Mouse (Mus musculus) lung, adult 10 weeks (tissue): Measurements from ENCODE around the gene Hoxd13. TPM values are rescaled to one million over a fixed set of nuclear protein-coding genes. Genes with fewer than 3 reads are reported as not detected.

Source experiments
- polyA plus RNA-seq: library from polyadenylated mRNA; stranded (reverse); fragments of 350-450 nt; fragmentation: Illumina TruSeq; extraction: RNeasy Lipid Tissue Mini Kit (QIAGEN cat#74804); gene quantifications from one replicate; pipeline ENCODE4 v1.2.3, GENCODE M21; 2014; ENCODE audit warnings: low read depth, low replicate concordance; ENCODE audit not compliant: insufficient read depth

Gene Hoxd13
- not detected for polyA plus RNA-seq

DNA sequence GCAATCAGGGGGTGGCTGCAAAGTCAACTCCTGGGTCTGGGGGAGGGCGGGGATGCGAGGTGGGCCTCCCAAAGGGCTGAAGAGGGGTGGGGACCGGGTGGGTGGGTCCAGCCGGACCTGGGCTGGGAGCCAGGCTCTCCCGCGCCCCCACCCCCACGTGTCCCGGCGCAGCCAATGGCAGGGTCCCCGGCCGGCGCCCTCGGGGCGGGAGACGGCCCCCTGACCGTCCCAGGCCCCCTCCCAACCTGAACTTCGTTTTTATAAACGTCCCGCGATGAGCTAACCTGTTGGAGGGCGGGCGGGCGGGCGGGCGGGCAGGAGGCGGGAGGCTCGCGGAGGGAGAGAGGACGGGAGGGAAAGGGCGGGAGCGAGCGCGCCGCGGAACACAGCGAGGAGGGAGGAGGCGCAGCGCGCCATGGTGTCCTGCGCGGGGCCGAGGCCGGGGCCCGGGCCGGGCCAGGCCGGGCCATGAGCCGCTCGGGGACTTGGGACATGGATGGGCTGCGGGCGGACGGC is at the start of gene Hoxd13:
Hoxd13 (plus strand) TSS at position 469 of the 516 bp plus-strand sequence.

DNA sequence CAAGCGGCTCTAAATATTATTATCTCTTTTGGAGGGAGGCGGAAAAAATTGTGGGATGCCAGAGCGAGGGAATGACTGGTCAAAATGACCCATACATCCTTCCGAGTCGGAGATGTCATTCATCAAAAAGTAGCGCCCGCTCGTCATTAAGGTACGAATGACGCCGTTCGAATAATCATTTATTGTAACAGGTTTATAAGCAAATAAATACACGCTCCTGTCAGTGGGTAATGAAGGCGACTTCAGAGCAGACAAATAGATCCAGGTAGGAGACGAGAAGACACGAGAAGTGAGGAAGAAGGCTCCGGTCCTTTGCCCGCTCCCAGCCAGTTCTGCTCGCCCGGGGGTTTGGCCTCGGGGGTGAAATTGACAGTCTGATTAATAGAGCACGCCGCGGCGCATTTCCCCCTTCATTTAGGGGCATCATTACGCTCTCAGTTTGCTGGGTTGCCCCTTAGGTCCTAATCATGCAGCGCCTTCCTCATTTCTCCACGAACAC is 8.6 kb upstream of the Hoxd13 start, which contains the start of gene Evx2:
Evx2 (minus strand) TSS at position 51 of the 499 bp plus-strand sequence.

DNA sequence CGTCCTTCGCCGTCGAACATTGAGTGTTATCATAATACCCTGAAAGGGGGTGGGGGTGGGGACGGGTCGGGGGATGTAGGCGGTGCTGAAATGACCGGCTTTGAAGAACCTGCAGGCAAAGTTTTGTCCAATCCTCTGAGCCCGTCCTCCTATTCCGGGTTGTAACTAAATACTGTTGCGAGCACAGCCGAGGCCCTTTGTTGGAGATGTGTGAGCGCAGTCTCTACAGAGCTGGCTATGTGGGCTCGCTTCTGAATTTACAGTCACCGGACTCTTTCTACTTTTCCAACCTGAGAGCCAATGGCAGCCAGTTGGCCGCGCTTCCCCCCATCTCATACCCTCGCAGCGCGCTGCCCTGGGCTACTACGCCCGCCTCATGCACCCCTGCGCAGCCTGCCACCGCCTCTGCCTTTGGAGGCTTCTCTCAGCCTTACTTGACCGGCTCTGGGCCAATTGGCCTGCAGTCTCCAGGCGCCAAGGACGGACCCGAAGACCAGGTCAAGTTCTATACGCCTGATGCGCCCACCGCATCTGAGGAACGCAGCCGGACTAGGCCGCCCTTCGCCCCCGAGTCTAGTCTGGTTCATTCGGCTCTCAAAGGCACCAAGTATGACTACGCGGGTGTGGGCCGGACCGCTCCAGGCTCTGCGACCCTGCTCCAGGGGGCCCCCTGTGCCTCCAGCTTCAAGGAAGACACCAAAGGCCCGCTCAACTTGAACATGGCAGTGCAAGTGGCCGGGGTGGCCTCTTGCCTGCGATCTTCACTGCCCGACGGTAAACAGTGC is 7.0 kb downstream of the Hoxd13 start, which contains the start of gene Hoxd12:
Hoxd12 (plus strand) TSS at position 133 of the 785 bp plus-strand sequence.

DNA sequence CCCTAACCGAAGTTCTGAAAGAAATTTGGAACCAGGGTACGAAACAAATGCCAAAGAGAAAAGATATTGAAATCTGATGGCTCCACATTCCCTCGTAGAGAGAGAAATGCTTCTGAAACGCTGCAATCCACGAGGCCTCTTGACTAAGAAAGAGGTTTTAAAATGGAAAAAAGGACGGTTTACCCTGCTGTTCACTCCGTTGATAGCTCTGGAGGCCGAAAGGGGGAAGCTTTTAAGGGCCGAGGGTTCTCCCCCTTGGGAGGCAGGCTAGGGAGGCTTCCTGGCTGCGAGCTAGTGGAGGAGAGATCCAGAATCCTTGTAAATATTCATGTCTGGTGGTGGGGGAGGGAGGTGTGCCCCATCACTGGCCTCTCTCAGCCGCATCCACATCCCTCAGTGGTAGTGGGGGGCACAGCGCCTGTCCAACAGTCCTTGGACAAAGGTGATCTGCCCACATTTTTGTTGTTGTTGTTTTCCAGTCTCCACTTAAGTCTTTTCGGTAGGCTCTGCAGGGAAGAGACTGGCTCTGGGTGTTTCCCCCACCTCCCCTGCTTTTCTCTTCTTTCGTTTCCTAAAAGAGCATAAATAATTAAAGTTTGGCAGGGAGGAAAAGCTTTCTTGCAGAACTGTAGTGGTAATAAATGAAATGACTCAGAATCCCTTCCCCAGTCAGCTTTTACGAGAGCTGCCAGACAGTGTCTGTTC is 10.9 kb downstream of the Hoxd13 start, which contains the start of gene Hoxd11:
Hoxd11 (plus strand) TSS at position 667 of the 705 bp plus-strand sequence.

DNA sequence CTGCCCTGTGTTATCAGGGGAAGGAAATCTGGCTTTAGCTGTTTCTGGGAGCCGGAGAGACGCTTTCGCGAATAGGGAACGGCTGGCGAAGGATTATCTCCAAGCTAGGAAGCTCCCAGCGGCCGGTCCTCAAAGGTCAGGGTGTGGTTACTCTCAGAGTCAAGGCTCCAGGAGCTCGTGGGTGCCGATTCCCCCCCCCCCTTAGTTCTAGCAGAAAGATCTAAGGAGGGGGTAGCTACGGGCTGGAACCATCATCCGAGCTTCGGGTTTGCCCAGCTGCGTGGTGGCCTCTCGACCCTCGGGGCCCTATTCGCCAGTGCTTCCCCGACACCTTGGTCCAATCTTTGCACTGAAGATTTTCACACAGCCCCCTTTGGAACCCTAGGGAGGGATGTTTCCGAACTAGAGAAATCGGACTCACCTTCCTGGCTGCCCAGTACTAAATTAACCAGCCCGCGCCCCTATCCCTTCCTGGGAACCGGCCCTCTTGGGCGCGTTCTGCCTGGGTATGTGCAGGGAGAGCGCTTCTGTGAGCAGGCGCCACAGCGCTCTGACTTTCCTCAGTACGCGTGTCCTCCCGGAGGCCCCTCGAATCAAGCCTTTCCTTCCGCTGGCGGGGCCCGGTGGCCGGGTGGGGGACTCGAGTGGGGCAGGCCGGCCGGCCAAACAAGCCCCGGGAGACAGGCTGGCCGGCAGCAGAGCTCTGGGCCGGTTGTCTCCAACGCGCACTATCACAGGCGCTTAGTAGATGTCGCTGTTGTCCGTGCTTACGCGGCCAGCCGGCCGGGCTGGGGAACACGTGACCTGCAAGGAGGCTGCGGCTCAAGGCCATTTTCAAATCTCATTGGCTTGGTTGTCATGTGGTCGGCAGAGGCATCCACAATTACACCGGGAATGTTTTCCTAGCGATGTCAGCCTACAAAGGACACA is 23.2 kb downstream of the Hoxd13 start, which contains the start of gene Hoxd10:
Hoxd10 (plus strand) TSS at position 903 of the 930 bp plus-strand sequence.

GRCm38 (mm10) chr2:74697567-74698121 is 29.5 kb downstream of the Hoxd13 start, which contains the start of gene Hoxd9:
Hoxd9 (plus strand) TSS chr2:74697727.

DNA sequence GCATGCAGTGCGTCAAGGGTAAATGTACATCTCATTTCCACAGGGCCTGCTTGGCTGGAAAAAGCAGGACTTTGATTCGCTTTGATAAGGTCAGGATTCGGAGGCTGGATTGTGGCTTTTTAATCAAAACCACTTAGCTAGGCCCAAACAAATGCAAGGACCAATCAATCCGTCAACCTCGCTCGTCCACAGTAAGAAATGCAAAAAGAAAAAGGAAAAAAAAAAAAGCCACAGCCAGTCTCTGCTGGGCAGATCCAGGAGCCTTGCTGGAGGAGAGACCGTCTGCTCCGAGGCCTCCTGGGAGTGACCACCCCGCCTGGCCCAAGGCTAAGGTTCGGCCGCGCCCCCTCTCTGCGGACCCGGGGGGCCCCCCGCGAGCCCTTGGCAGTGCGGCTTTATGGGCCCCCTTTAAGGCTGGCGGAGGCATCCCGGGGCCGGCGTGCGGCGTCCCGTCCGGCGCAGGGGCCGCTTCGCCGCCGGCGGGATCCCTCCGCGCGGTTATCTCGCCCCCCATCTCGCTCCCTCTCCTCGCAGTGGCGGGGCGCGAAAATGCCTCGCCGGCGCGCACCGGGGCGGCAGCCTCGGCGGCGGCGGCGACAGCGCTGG is 36.4 kb downstream of the Hoxd13 start, which contains the start of gene Hoxd8:
Hoxd8 (plus strand) TSS at position 223 of the 606 bp plus-strand sequence.

GRCm38 (mm10) chr2:74711721-74712621 is 43.9 kb downstream of the Hoxd13 start, which contains the start of the genes Hoxd3 and Hoxd4:
Hoxd3 (plus strand) TSS chr2:74711927.
Hoxd4 (plus strand) TSS chr2:74711929.

Other genes starting within 250 kb of the Hoxd13 start
- gene Lnpk, start 88.9 kb upstream of the Hoxd13 start, polyA plus RNA-seq, result 4.3 TPM
- gene Evx2, start 8.8 kb upstream of the Hoxd13 start, polyA plus RNA-seq, result not detected
- not detected for gene Hoxd12, start 6.7 kb downstream of the Hoxd13 start, polyA plus RNA-seq
- not detected for gene Hoxd11, start 11.2 kb downstream of the Hoxd13 start, polyA plus RNA-seq
- gene Hoxd10, start 23.6 kb downstream of the Hoxd13 start, polyA plus RNA-seq, result not detected
- 0.21 TPM for gene Hoxd9, start 29.4 kb downstream of the Hoxd13 start, polyA plus RNA-seq
- 0.48 TPM for gene Hoxd8, start 36.3 kb downstream of the Hoxd13 start, polyA plus RNA-seq
- not detected for gene Hoxd3, start 43.6 kb downstream of the Hoxd13 start, polyA plus RNA-seq
- 0.17 TPM for gene Hoxd4, start 43.6 kb downstream of the Hoxd13 start, polyA plus RNA-seq
- not detected for gene Gm28230, start 58.4 kb downstream of the Hoxd13 start, polyA plus RNA-seq
- gene Hoxd1, start 94.7 kb downstream of the Hoxd13 start, polyA plus RNA-seq, result not detected
- gene Mtx2, start 157.5 kb downstream of the Hoxd13 start, polyA plus RNA-seq, result 33.6 TPM